Mouse (Mus musculus) adrenal gland, postnatal 14 days (tissue): ENCODE results near the gene Tent5b. TPM values are rescaled to one million over a fixed set of nuclear protein-coding genes. Genes with fewer than 3 reads are reported as not detected.

Source experiments
- DNase-seq: peaks from one replicate; pipeline ENCODE4 v3.0.0; 2021; ENCODE audit warnings: mixed read lengths
- total RNA-seq: library from RNA; stranded (reverse); gene quantifications from 2 replicates; pipeline ENCODE4 v1.2.3, GENCODE M21; 2021

Tent5b gene
- total RNA-seq, 1 experiment from 2014 or later = 0.67 TPM

GRCm38 (mm10) chr4:133471135-133471821 is 8.7 kb upstream of the Tent5b start:
- DNase-seq = no peak

GRCm38 (mm10) chr4:133473833-133474232 is 6.1 kb upstream of the Tent5b start:
- no peak for DNase-seq

GRCm38 (mm10) chr4:133480185-133480537 is 229 bp downstream of the Tent5b start:
- no peak for DNase-seq

- DNase-seq = no peak
These were observed 822 bp downstream of the Tent5b start for GRCm38 (mm10) chr4:133480754-133481153.

- DNase-seq = peak; percentile 38
These were observed 1.6 kb downstream of the Tent5b start for GRCm38 (mm10) chr4:133481488-133481887.

- DNase-seq = no peak
These were observed 2.5 kb downstream of the Tent5b start for GRCm38 (mm10) chr4:133482479-133482878.

- peak; percentile 62 for DNase-seq
These were observed 4.5 kb downstream of the Tent5b start for GRCm38 (mm10) chr4:133484266-133485025.

- no peak for DNase-seq
These were observed 5.9 kb downstream of the Tent5b start for GRCm38 (mm10) chr4:133485691-133486425.

GRCm38 (mm10) chr4:133486673-133487357 is 6.9 kb downstream of the Tent5b start:
- DNase-seq = no peak

- no peak for DNase-seq
These were observed 8.9 kb downstream of the Tent5b start for GRCm38 (mm10) chr4:133488619-133489392.

- no peak for DNase-seq
These were observed 9.7 kb downstream of the Tent5b start for GRCm38 (mm10) chr4:133489489-133490245.

- DNase-seq = peak; percentile 54
These were observed 11.9 kb downstream of the Tent5b start for GRCm38 (mm10) chr4:133491800-133492199.

- DNase-seq = no peak
These were observed 14.0 kb downstream of the Tent5b start for GRCm38 (mm10) chr4:133493895-133494294.

- DNase-seq = peak; percentile 94
These were observed 14.5 kb downstream of the Tent5b start for GRCm38 (mm10) chr4:133494432-133494831.

GRCm38 (mm10) chr4:133494867-133495266 is 14.9 kb downstream of the Tent5b start:
- no peak for DNase-seq

GRCm38 (mm10) chr4:133495711-133496110 is 15.8 kb downstream of the Tent5b start:
- DNase-seq = peak; percentile 70

- DNase-seq = no peak
These were observed 17.0 kb downstream of the Tent5b start for GRCm38 (mm10) chr4:133496738-133497445.

- DNase-seq = peak; percentile 45
These were observed 17.7 kb downstream of the Tent5b start for GRCm38 (mm10) chr4:133497461-133498159.

GRCm38 (mm10) chr4:133498160-133498724 is 18.3 kb downstream of the Tent5b start, which contains the start of gene Trnp1:
Gene Trnp1 (minus strand): TSS chr4:133498550.
- DNase-seq = peak; percentile 71
